8 mouse cellular contexts compared by ENCODE assay signal in genomic region chr7:59229183-59229911, GRCm38 (mm10). TPM values are rescaled to one million over a fixed set of nuclear protein-coding genes. Genes with fewer than 3 reads are reported as not detected.
DNase-seq lines count a peak whose midpoint lies in the region; ATAC-seq and TF ChIP-seq lines count a peak whose summit lies in the region.

No protein-coding gene starts in this region.

- H3K4me1 ChIP-seq in embryonic facial prominence, embryonic 12.5 days = peaks cover 8% of the 10 kb centered on the region
- H3K4me1 ChIP-seq in heart, adult 2 months (ENCODE audit: control insufficient read depth, insufficient read depth, low read length) = peaks cover 5% of the 10 kb centered on the region
- no peaks in the 10 kb centered on the region for H3K4me1 ChIP-seq in kidney, postnatal 0 days (replicated peaks; ENCODE audit: insufficient read depth, low read length)
- peaks cover 28% of the 10 kb centered on the region for H3K4me1 ChIP-seq in liver, embryonic 13.5 days (replicated peaks)
- H3K4me1 ChIP-seq in thymus, adult 2 months (replicated peaks; ENCODE audit: control insufficient read depth, insufficient read depth, low read length) = no peaks in the 10 kb centered on the region

- no peaks in the 10 kb centered on the region for H3K36me3 ChIP-seq in embryonic facial prominence, embryonic 12.5 days
- peaks cover 14% of the 10 kb centered on the region for H3K36me3 ChIP-seq in heart, adult 2 months (ENCODE audit: control insufficient read depth, insufficient read depth, low read length)
- no peaks in the 10 kb centered on the region for H3K36me3 ChIP-seq in kidney, postnatal 0 days (ENCODE audit: insufficient read depth, low read length)
- no peaks in the 10 kb centered on the region for H3K36me3 ChIP-seq in liver, embryonic 13.5 days
- H3K36me3 ChIP-seq in thymus, adult 2 months (ENCODE audit: control insufficient read depth, insufficient read depth, low read length) = no peaks in the 10 kb centered on the region

- H3K9ac ChIP-seq in embryonic facial prominence, embryonic 12.5 days = peak overlapping the region; percentile 99
- peak overlapping the region; percentile 83 for H3K9ac ChIP-seq in heart, adult 2 months (ENCODE audit: low read depth, low read length)
- H3K9ac ChIP-seq in kidney, postnatal 0 days (ENCODE audit: low read depth, low read length) = peak overlapping the region; percentile 98
- H3K9ac ChIP-seq in liver, embryonic 13.5 days = peak overlapping the region; percentile 99

- WGBS in embryonic facial prominence, embryonic 12.5 days = 1% methylated on average over 52 of the region's 52 CpGs
- under 1% methylated on average over 52 of the region's 52 CpGs for WGBS in heart, adult 2 months
- WGBS in kidney, postnatal 0 days = under 1% methylated on average over 35 of the region's 52 CpGs
- under 1% methylated on average over 52 of the region's 52 CpGs for WGBS in liver, embryonic 13.5 days (ENCODE audit: insufficient replicate concordance)
- 1% methylated on average over 52 of the region's 52 CpGs for WGBS in thymus, adult 2 months

- intact Hi-C loops in heart, adult 2 months (cut with DNase I) = no loop called here

- no peaks in the 10 kb centered on the region; the same call in 1 of the 2 replicates for H3K79me2 ChIP-seq in heart, adult 2 months (replicated peaks; ENCODE audit: control insufficient read depth, insufficient read depth, low read length)

- DNase-seq in A20 (ENCODE audit: low read depth, low spot score) = peak; percentile 81
- peak; percentile 74 to 92 for DNase-seq in adrenal gland, adult (ENCODE audit: inconsistent age in 2 of 2, low spot score in 1 of 2)
- peak in 1 of 2 experiments; percentile 73 for DNase-seq in heart, adult 2 months
- DNase-seq in kidney, postnatal 0 days (ENCODE audit: low spot score) = peak; percentile 60
- peak; percentile 49 for DNase-seq in liver, embryonic 13.5 days
- DNase-seq in naive thymus-derived CD4-positive, alpha-beta T cell, adult 2 months (ENCODE audit: low read depth) = peak; percentile 71
- DNase-seq in thymus, adult 2 months = peak; percentile 61

- no peaks in the 10 kb centered on the region for H3K9me3 ChIP-seq in embryonic facial prominence, embryonic 12.5 days
- H3K9me3 ChIP-seq in kidney, postnatal 0 days (replicated peaks; ENCODE audit: low read length) = no peaks in the 10 kb centered on the region
- no peaks in the 10 kb centered on the region for H3K9me3 ChIP-seq in liver, embryonic 13.5 days (replicated peaks)

- TF ChIP-seq CTCF in heart, adult 2 months (IDR thresholded peaks at IDR 0.05) = no peak
- TF ChIP-seq CTCF in kidney, postnatal 0 days (IDR thresholded peaks at IDR 0.05; ENCODE audit: low read depth) = no peak
- TF ChIP-seq CTCF in thymus, adult 2 months (IDR thresholded peaks at IDR 0.05; ENCODE audit: borderline replicate concordance, control insufficient read depth, extremely low read depth, insufficient read depth, low read length, poor library complexity) = no peak

- peak overlapping the region; percentile 97 for H3K4me3 ChIP-seq in embryonic facial prominence, embryonic 12.5 days
- peak overlapping the region; percentile 86 for H3K4me3 ChIP-seq in heart, adult 2 months
- peak overlapping the region; percentile 98 for H3K4me3 ChIP-seq in kidney, postnatal 0 days (replicated peaks; ENCODE audit: low read depth, low read length)
- peak overlapping the region; percentile 99 for H3K4me3 ChIP-seq in liver, embryonic 13.5 days (replicated peaks)
- peak overlapping the region; percentile 59 for H3K4me3 ChIP-seq in thymus, adult 2 months (ENCODE audit: control insufficient read depth, insufficient read depth, low read length)

- peak; percentile 64 for ATAC-seq in embryonic facial prominence, embryonic 12.5 days (ENCODE audit: insufficient number of reproducible peaks, insufficient read depth, low FRiP score, low TSS enrichment)
- ATAC-seq in kidney, postnatal 0 days (replicated peaks; ENCODE audit: low FRiP score, low read depth) = peak; percentile 66
- ATAC-seq in liver, embryonic 13.5 days (ENCODE audit: low read depth) = peak; percentile 35

- peak overlapping the region; percentile 58 for H3K4me2 ChIP-seq in embryonic facial prominence, embryonic 12.5 days (replicated peaks)
- peak overlapping the region; percentile 73 for H3K4me2 ChIP-seq in kidney, postnatal 0 days (ENCODE audit: low read length)
- H3K4me2 ChIP-seq in liver, embryonic 13.5 days = peak overlapping the region; percentile 80

- TF ChIP-seq EP300 in heart, adult 2 months (IDR thresholded peaks at IDR 0.05; ENCODE audit: insufficient read depth, low read depth, low read length) = no peak

- TF ChIP-seq POLR2A in heart, adult 2 months (IDR thresholded peaks at IDR 0.05; ENCODE audit: insufficient read depth, low read depth, low read length) = no peak
- no peak for TF ChIP-seq POLR2A in thymus, adult 2 months (IDR thresholded peaks at IDR 0.05; ENCODE audit: control insufficient read depth, extremely low read depth, insufficient read depth, low read length, poor library complexity)

- H3K27ac ChIP-seq in embryonic facial prominence, embryonic 12.5 days = peak overlapping the region; percentile 99
- H3K27ac ChIP-seq in heart, adult 2 months = peak overlapping the region; percentile 96
- H3K27ac ChIP-seq in kidney, postnatal 0 days = peak overlapping the region; percentile 99
- peak overlapping the region; percentile 93 for H3K27ac ChIP-seq in liver, embryonic 13.5 days
- H3K27ac ChIP-seq in thymus, adult 2 months (ENCODE audit: control insufficient read depth, insufficient read depth, low read length) = peak overlapping the region; percentile 70

- H3K27me3 ChIP-seq in embryonic facial prominence, embryonic 12.5 days = no peaks in the 10 kb centered on the region
- no peaks in the 10 kb centered on the region for H3K27me3 ChIP-seq in heart, adult 2 months (ENCODE audit: control insufficient read depth, insufficient read depth, low read length)
- H3K27me3 ChIP-seq in kidney, postnatal 0 days (ENCODE audit: insufficient read depth, low read length) = no peaks in the 10 kb centered on the region
- H3K27me3 ChIP-seq in liver, embryonic 13.5 days = no peaks in the 10 kb centered on the region
- H3K27me3 ChIP-seq in thymus, adult 2 months (ENCODE audit: control insufficient read depth, insufficient read depth, low read length) = no peaks in the 10 kb centered on the region

RNA-seq across cellular contexts. Expression of gene Ube3a, which starts 0.8 kb away (rescaled TPM):
- polyA plus RNA-seq in embryonic facial prominence, embryonic 12.5 days (2016; fragmentation: Nextera tagmentation; extraction: Ambion mirVana) = 142 and 164 TPM in 2 replicates
- 100 to 1,000 TPM; 128 to 136 TPM for total RNA-seq in heart, adult 2 months (2021)
- polyA plus RNA-seq in heart, adult 2 months (2012; rRNA removed) = 27.3 and 38.4 TPM in 2 replicates
- 127 and 132 TPM in 2 replicates for polyA plus RNA-seq in kidney, postnatal 0 days (2015; fragmentation: Nextera tagmentation; extraction: Ambion mirVana)
- polyA plus RNA-seq in liver, embryonic 13.5 days (2015; fragmentation: Nextera tagmentation; extraction: Ambion mirVana) = 70.9 and 83.7 TPM in 2 replicates
- 100 and 134 TPM in 2 replicates for polyA plus RNA-seq in thymus, adult 2 months (2012; rRNA removed)
